Mouse (Mus musculus): ENCODE results near the gene Gtf2h3.

The Gtf2h3 gene

DNA sequence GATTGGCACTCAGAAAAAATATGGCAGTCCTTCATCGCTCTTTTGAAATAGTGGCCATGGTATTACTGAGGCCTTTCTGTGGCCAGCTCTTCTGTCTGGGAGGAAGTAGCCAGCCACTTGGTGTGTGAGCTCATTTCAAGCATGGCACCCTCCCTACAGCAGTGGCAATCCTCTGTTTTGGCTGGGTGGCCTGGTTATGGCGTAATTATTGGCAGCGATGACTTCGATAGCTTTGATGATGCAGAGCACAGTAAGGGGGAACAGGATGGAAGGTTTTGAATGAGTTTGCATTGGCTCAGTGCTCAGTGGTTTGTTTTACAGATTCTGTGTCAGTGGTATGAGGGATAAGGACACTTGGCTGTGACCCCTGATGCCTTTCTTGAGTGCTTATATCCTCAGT lies 57.8 kb downstream of the Gtf2h3 start:
- no peak for DNase-seq (ENCODE audit: extremely low spot score, low spot score)

DNA sequence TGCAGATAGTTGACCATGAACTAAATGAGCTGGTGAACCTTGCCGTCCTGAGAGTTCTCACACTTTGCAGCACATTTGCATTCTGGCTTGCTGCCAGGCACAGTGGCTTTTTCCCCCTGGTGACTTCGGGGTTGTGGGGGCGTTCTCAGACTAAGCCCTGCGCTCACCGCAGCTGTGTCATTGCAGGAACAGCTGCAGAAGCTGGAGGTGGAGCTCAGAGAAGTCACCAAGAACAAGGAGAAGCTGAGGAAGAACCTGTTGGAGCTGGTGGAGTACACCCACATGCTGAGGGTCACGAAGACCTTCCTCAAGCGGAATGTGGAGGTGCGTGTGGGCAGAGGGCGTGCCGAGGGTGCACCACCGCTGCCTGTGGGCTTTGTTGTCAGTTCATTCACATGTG lies 58.4 kb downstream of the Gtf2h3 start:
- no peak for DNase-seq (ENCODE audit: extremely low spot score, low spot score)

DNA sequence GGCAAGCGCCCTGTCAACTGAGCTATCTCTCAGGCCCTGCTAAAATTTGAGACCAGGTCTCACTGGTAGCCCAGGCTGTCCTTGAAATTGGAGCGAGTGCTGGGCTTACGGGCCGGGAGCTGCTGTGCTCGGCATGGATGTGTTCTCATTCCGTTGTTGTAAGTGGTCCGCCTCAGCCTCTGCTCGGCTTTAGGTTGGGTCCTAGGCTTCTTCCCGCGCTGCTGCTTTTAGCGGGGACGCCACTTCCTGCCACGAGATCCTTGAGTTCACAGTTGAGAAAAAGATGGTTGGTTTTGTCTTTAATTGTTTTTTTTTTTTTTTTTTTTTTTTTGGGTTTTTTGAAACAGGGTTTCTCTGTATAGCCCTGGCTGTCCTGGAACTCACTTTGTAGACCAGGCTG lies 58.9 kb downstream of the Gtf2h3 start:
- no peak for DNase-seq (ENCODE audit: extremely low spot score, low spot score)
